Mouse (Mus musculus): ENCODE results near the gene Garem2. TPM values are rescaled to one million over a fixed set of nuclear protein-coding genes. Genes with fewer than 3 reads are reported as not detected.

The Garem2 gene
- total and polyA plus RNA-seq, 2 experiments, result not detected

GRCm38 (mm10) chr5:30148133-30148920, 43.4 kb downstream of the Garem2 start:
- Histone ChIP-seq H3K4me1 (ENCODE audit: control insufficient read depth, insufficient read depth, low read length) (peaks cover 23% of the 10 kb centered on the region), H3K36me3 (ENCODE audit: control insufficient read depth, insufficient read depth, low read length) (peaks cover 38% of the 10 kb centered on the region), H3K4me3 (ENCODE audit: insufficient read depth, low read depth, low read length) (no peak overlapping the region), H3K79me2 (ENCODE audit: control insufficient read depth, insufficient read depth, low read length) (peaks cover 20% of the 10 kb centered on the region; the same call in 1 of the 2 replicates), H3K9ac (ENCODE audit: low read depth, low read length) (no peak overlapping the region), H3K27me3 (ENCODE audit: control insufficient read depth, insufficient read depth, low read length) (no peaks in the 10 kb centered on the region), H3K27ac (replicated peaks; ENCODE audit: insufficient read depth, low read depth, low read length) (peak overlapping the region; percentile 54)
- TF ChIP-seq CTCF (IDR thresholded peaks at IDR 0.05; ENCODE audit: low read depth, low read length), result no peak
- no peak for TF ChIP-seq POLR2A (IDR thresholded peaks at IDR 0.05; ENCODE audit: extremely low read depth, insufficient read depth, low read length)
- 39% methylated on average over 5 of the region's 5 CpGs for WGBS
- DNase-seq (ENCODE audit: extremely low read depth, low read depth, low spot score), result peak; percentile 62

GRCm38 (mm10) chr5:30152007-30152406, 47.0 kb downstream of the Garem2 start:
- Histone ChIP-seq H3K4me3 (ENCODE audit: insufficient read depth, low read depth, low read length) (peak overlapping the region; percentile 33; the same call in 1 of the 2 replicates), H3K9ac (ENCODE audit: low read depth, low read length) (no peak overlapping the region), H3K79me2 (ENCODE audit: control insufficient read depth, insufficient read depth, low read length) (peaks cover 24% of the 10 kb centered on the region; the same call in 1 of the 2 replicates), H3K36me3 (ENCODE audit: control insufficient read depth, insufficient read depth, low read length) (peaks cover 6% of the 10 kb centered on the region), H3K27ac (replicated peaks; ENCODE audit: insufficient read depth, low read depth, low read length) (peak overlapping the region; percentile 79), H3K27me3 (ENCODE audit: control insufficient read depth, insufficient read depth, low read length) (no peaks in the 10 kb centered on the region), H3K4me1 (ENCODE audit: control insufficient read depth, insufficient read depth, low read length) (peaks cover 17% of the 10 kb centered on the region)
- no peak for TF ChIP-seq POLR2A (IDR thresholded peaks at IDR 0.05; ENCODE audit: extremely low read depth, insufficient read depth, low read length)
- no peak for TF ChIP-seq CTCF (IDR thresholded peaks at IDR 0.05; ENCODE audit: low read depth, low read length)
- peak; percentile 93 for DNase-seq (ENCODE audit: extremely low read depth, low read depth, low spot score)
- 9% methylated on average over 4 of the region's 4 CpGs for WGBS

- H3K4me3 ChIP-seq (ENCODE audit: insufficient read depth, low read depth, low read length), result peak overlapping the region; percentile 33; the same call in 1 of the 2 replicates
- H3K27me3 ChIP-seq (ENCODE audit: control insufficient read depth, insufficient read depth, low read length), result no peaks in the 10 kb centered on the region
- WGBS, result 3% methylated on average over 1 of the region's 1 CpGs
- peaks cover 17% of the 10 kb centered on the region for H3K4me1 ChIP-seq (ENCODE audit: control insufficient read depth, insufficient read depth, low read length)
- peaks cover 5% of the 10 kb centered on the region; the same call in 1 of the 2 replicates for H3K36me3 ChIP-seq (ENCODE audit: control insufficient read depth, insufficient read depth, low read length)
- peaks cover 24% of the 10 kb centered on the region; the same call in 1 of the 2 replicates for H3K79me2 ChIP-seq (ENCODE audit: control insufficient read depth, insufficient read depth, low read length)
- no peak for TF ChIP-seq CTCF (IDR thresholded peaks at IDR 0.05; ENCODE audit: low read depth, low read length)
- TF ChIP-seq POLR2A (IDR thresholded peaks at IDR 0.05; ENCODE audit: extremely low read depth, insufficient read depth, low read length), result no peak
- H3K9ac ChIP-seq (ENCODE audit: low read depth, low read length), result no peak overlapping the region
- H3K27ac ChIP-seq (replicated peaks; ENCODE audit: insufficient read depth, low read depth, low read length), result no peak overlapping the region
- DNase-seq (ENCODE audit: extremely low read depth, low read depth, low spot score), result peak; percentile 90
These were observed 47.5 kb downstream of the Garem2 start for GRCm38 (mm10) chr5:30152413-30152812.

- peak overlapping the region; percentile 64; the same call in 1 of the 2 replicates for H3K27ac ChIP-seq (replicated peaks; ENCODE audit: insufficient read depth, low read depth, low read length)
- H3K79me2 ChIP-seq (ENCODE audit: control insufficient read depth, insufficient read depth, low read length), result peaks cover 29% of the 10 kb centered on the region; the same call in 1 of the 2 replicates
- peaks cover 4% of the 10 kb centered on the region for H3K36me3 ChIP-seq (ENCODE audit: control insufficient read depth, insufficient read depth, low read length)
- no peak overlapping the region for H3K4me3 ChIP-seq (ENCODE audit: insufficient read depth, low read depth, low read length)
- H3K27me3 ChIP-seq (ENCODE audit: control insufficient read depth, insufficient read depth, low read length), result no peaks in the 10 kb centered on the region
- TF ChIP-seq POLR2A (IDR thresholded peaks at IDR 0.05; ENCODE audit: extremely low read depth, insufficient read depth, low read length) (no peak), CTCF (IDR thresholded peaks at IDR 0.05; ENCODE audit: low read depth, low read length) (no peak)
- WGBS, result 28% methylated on average over 2 of the region's 2 CpGs
- peak; percentile 88 for DNase-seq (ENCODE audit: extremely low read depth, low read depth, low spot score)
- peaks cover 17% of the 10 kb centered on the region for H3K4me1 ChIP-seq (ENCODE audit: control insufficient read depth, insufficient read depth, low read length)
- no peak overlapping the region for H3K9ac ChIP-seq (ENCODE audit: low read depth, low read length)
These were observed 48.3 kb downstream of the Garem2 start for GRCm38 (mm10) chr5:30153222-30153621.

- WGBS, result 5% methylated on average over 4 of the region's 4 CpGs
- TF ChIP-seq CTCF (IDR thresholded peaks at IDR 0.05; ENCODE audit: low read depth, low read length), result no peak
- no peak for TF ChIP-seq POLR2A (IDR thresholded peaks at IDR 0.05; ENCODE audit: extremely low read depth, insufficient read depth, low read length)
These were observed 49.1 kb downstream of the Garem2 start for GRCm38 (mm10) chr5:30154013-30154412.

More at GRCm38 (mm10) chr5:30154013-30154412, 49.1 kb downstream of the Garem2 start:
- DNase-seq (ENCODE audit: extremely low read depth, low read depth, low spot score), result peak; percentile 43
- peaks cover 26% of the 10 kb centered on the region; the same call in 1 of the 2 replicates for H3K79me2 ChIP-seq (ENCODE audit: control insufficient read depth, insufficient read depth, low read length)
- H3K4me1 ChIP-seq (ENCODE audit: control insufficient read depth, insufficient read depth, low read length), result peaks cover 14% of the 10 kb centered on the region
- no peaks in the 10 kb centered on the region for H3K27me3 ChIP-seq (ENCODE audit: control insufficient read depth, insufficient read depth, low read length)
- H3K27ac ChIP-seq (replicated peaks; ENCODE audit: insufficient read depth, low read depth, low read length), result peak overlapping the region; percentile 98
- H3K9ac ChIP-seq (ENCODE audit: low read depth, low read length), result peak overlapping the region; percentile 84
- H3K36me3 ChIP-seq (ENCODE audit: control insufficient read depth, insufficient read depth, low read length), result peaks cover 4% of the 10 kb centered on the region
- H3K4me3 ChIP-seq (ENCODE audit: insufficient read depth, low read depth, low read length), result peak overlapping the region; percentile 82
